Mouse (Mus musculus) MEL (cell line): ENCODE measurements at regions not wholly inside any gene's neighbourhood (a gene's known extent, or its start where the extent isn't known, plus 50 kb on each side); places are given as distances from the start of the nearest gene placed in this dataset.
"Not testable (repeated sequence)": the region's sequence is repeated elsewhere in the genome, so short reads cannot be mapped to it uniquely, and the experiment has no call there.

ENCODE experiments used
- DNase-seq: peaks from one replicate; pipeline ENCODE4 v3.0.0; 2011; ENCODE audit warnings: low read depth, low spot score
- H3K27ac ChIP-seq: 2 replicates; pipeline ENCODE4 v1.5.1; 2012; ENCODE audit warnings: low read depth, mild to moderate bottlenecking, control low read depth, low read length, moderate library complexity; ENCODE audit not compliant: control insufficient read depth
- H3K27me3 ChIP-seq, 2 experiments: fragments of 150-350 bp in 1 of 2; sonication (generic) in 1 of 2; 2 replicates each; pipeline ENCODE4 v1.6.1; 2012; ENCODE audit warnings: low read length in 2 of 2, mild to moderate bottlenecking in 2 of 2, improper control_type of control experiment in 1 of 2, moderate library complexity in 1 of 2; ENCODE audit not compliant: insufficient read depth in 2 of 2, control insufficient read depth in 1 of 2
- H3K36me3 ChIP-seq, 2 experiments: 2 replicates each; pipeline ENCODE4 v1.6.1; 2012 to 2014; ENCODE audit warnings: low read length in 2 of 2, improper control_type of control experiment in 1 of 2, inconsistent platforms in 1 of 2, mild to moderate bottlenecking in 1 of 2; ENCODE audit not compliant: insufficient read depth in 2 of 2, control insufficient read depth in 1 of 2
- H3K4me1 ChIP-seq, 2 experiments: fragments of 150-350 bp in 1 of 2; sonication (generic) in 1 of 2; 2 replicates each; pipeline ENCODE4 v1.6.1; 2012; ENCODE audit warnings: low read length in 2 of 2, improper control_type of control experiment in 1 of 2, mild to moderate bottlenecking in 1 of 2; ENCODE audit not compliant: insufficient read depth in 2 of 2, control insufficient read depth in 1 of 2
- H3K4me3 ChIP-seq, 2 experiments: fragments of 150-350 bp in 1 of 2; sonication (generic) in 1 of 2; 2 replicates each; pipeline ENCODE4 v1.5.1; 2012; ENCODE audit warnings: low read depth in 2 of 2, low read length in 2 of 2, mild to moderate bottlenecking in 2 of 2, moderate library complexity in 2 of 2, control low read depth in 1 of 2, improper control_type of control experiment in 1 of 2; ENCODE audit not compliant: control insufficient read depth in 1 of 2, insufficient read depth in 1 of 2
- H3K79me2 ChIP-seq: 2 replicates; pipeline ENCODE4 v1.6.1; 2012; ENCODE audit warnings: mild to moderate bottlenecking, low read length, moderate library complexity; ENCODE audit not compliant: control insufficient read depth, poor library complexity, insufficient read depth
- H3K9ac ChIP-seq: 2 replicates; pipeline ENCODE4 v1.6.1; 2012; ENCODE audit warnings: low read depth, mild to moderate bottlenecking, control low read depth, low read length, moderate library complexity; ENCODE audit not compliant: control insufficient read depth, poor library complexity, severe bottlenecking
- H3K9me3 ChIP-seq: fragments of 150-350 bp; sonication (generic); replicated peaks from 2 replicates; pipeline ENCODE4 v1.6.1; 2012; ENCODE audit warnings: mild to moderate bottlenecking, low read length, improper control_type of control experiment, moderate library complexity; ENCODE audit not compliant: insufficient read depth
- BHLHE40 ChIP-seq: IDR thresholded peaks from 2 replicates; pipeline ENCODE4 v1.6.1; 2012; ENCODE audit warnings: low read depth, mild to moderate bottlenecking, inconsistent platforms, low read length, improper control_type of control experiment, borderline replicate concordance
- CHD1 ChIP-seq: IDR thresholded peaks from 2 replicates; pipeline ENCODE4 v1.6.1; 2012; ENCODE audit warnings: low read depth, mild to moderate bottlenecking, inconsistent platforms, low read length, improper control_type of control experiment
- CHD2 ChIP-seq: IDR thresholded peaks from 2 replicates; pipeline ENCODE4 v1.6.1; 2011; ENCODE audit warnings: low read length, improper control_type of control experiment
- CTCF ChIP-seq, 3 experiments: IDR thresholded peaks in 2 of 3; conservative IDR thresholded peaks in 1 of 3; 2 replicates each; pipeline ENCODE4 v1.5.1; 2011 to 2012; ENCODE audit warnings: low read length in 3 of 3, low read depth in 2 of 3, mild to moderate bottlenecking in 2 of 3, improper control_type of control experiment in 1 of 3, inconsistent platforms in 1 of 3, mixed read lengths in 1 of 3, moderate library complexity in 1 of 3; ENCODE audit not compliant: control insufficient read depth in 1 of 3, insufficient read depth in 1 of 3, poor library complexity in 1 of 3, severe bottlenecking in 1 of 3
- E2F4 ChIP-seq: IDR thresholded peaks from 2 replicates; pipeline ENCODE4 v1.6.1; 2011; ENCODE audit warnings: low read depth, low read length, improper control_type of control experiment, borderline replicate concordance
- ELF1 ChIP-seq: IDR thresholded peaks from 2 replicates; pipeline ENCODE4 v1.6.1; 2014; ENCODE audit warnings: low read depth, mild to moderate bottlenecking, inconsistent platforms, low read length, improper control_type of control experiment, moderate library complexity
- ETS1 ChIP-seq: IDR thresholded peaks from 2 replicates; pipeline ENCODE4 v1.6.1; 2012; ENCODE audit warnings: low read depth, mild to moderate bottlenecking, inconsistent platforms, low read length, improper control_type of control experiment, moderate library complexity
- GABPA ChIP-seq: IDR thresholded peaks from 2 replicates; pipeline ENCODE4 v1.6.1; 2012; ENCODE audit warnings: low read depth, mild to moderate bottlenecking, inconsistent platforms, low read length, improper control_type of control experiment, moderate library complexity
- GATA1 ChIP-seq: IDR thresholded peaks from 2 replicates; pipeline ENCODE4 v1.6.1; 2011; ENCODE audit warnings: low read depth, low read length, improper control_type of control experiment
- KAT2A ChIP-seq: conservative IDR thresholded peaks from 2 replicates; pipeline ENCODE4 v1.6.1; 2012; ENCODE audit warnings: low read depth, low read length, improper control_type of control experiment, inconsistent platforms
- MAX ChIP-seq: IDR thresholded peaks from 2 replicates; pipeline ENCODE4 v1.6.1; 2011; ENCODE audit warnings: low read length, improper control_type of control experiment
- MEF2A ChIP-seq: IDR thresholded peaks from 2 replicates; pipeline ENCODE4 v1.6.1; 2014; ENCODE audit warnings: low read depth, mild to moderate bottlenecking, inconsistent platforms, low read length, improper control_type of control experiment; ENCODE audit not compliant: poor library complexity, insufficient replicate concordance, severe bottlenecking; ENCODE audit errors: extremely low read depth
- MYC ChIP-seq: IDR thresholded peaks from 2 replicates; pipeline ENCODE4 v1.6.1; 2011; ENCODE audit warnings: low read depth, mild to moderate bottlenecking, low read length, improper control_type of control experiment, moderate library complexity
- NELFE ChIP-seq: IDR thresholded peaks from 2 replicates; pipeline ENCODE4 v1.6.1; 2011; ENCODE audit warnings: low read depth, low read length, improper control_type of control experiment
- NRF1 ChIP-seq: IDR thresholded peaks from 2 replicates; pipeline ENCODE4 v1.6.1; 2014; ENCODE audit warnings: low read depth, mild to moderate bottlenecking, inconsistent platforms, low read length, improper control_type of control experiment, moderate library complexity; ENCODE audit not compliant: poor library complexity, insufficient read depth, severe bottlenecking
- RAD21 ChIP-seq: IDR thresholded peaks from 2 replicates; pipeline ENCODE4 v1.6.1; 2011; ENCODE audit warnings: mild to moderate bottlenecking, low read depth, low read length, improper control_type of control experiment
- TBP ChIP-seq: IDR thresholded peaks from 2 replicates; pipeline ENCODE4 v1.8.0; 2011; ENCODE audit warnings: low read depth, low read length, improper control_type of control experiment
- TCF12 ChIP-seq: IDR thresholded peaks from 2 replicates; pipeline ENCODE4 v1.6.1; 2014; ENCODE audit warnings: low read depth, mild to moderate bottlenecking, inconsistent platforms, low read length, improper control_type of control experiment, moderate library complexity
- ZKSCAN1 ChIP-seq: IDR thresholded peaks from 2 replicates; pipeline ENCODE4 v1.6.1; 2012; ENCODE audit warnings: low read depth, mild to moderate bottlenecking, inconsistent platforms, low read length, improper control_type of control experiment, moderate library complexity
- ZNF384 ChIP-seq: IDR thresholded peaks from 2 replicates; pipeline ENCODE4 v1.6.1; 2012; ENCODE audit warnings: low read depth, mild to moderate bottlenecking, inconsistent platforms, low read length, improper control_type of control experiment

DNA sequence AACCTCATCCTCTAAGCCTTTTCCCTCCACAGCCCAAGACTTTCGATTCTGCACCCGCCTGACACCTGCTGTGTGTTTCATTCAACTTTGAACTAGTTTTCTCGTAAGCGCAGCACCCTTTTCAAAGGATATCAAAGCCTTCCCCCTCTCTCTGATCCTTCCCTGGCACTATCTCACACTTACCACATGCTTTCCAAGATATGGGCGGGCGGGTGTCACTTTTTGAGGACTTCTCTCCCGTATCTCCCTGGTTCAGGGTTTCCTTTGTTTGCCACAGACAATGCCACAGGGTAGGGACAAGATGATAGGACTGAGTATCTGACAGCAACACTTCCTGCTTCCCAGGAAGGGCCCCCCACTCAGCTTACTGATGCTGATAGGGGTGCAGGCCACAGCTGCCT is 76.8 kb upstream of the Mdm1 start (continued):
- TF ChIP-seq BHLHE40: peak; percentile 81
- TF ChIP-seq MEF2A: peak; percentile 84; the same call in 1 of the 2 replicates
- TF ChIP-seq NELFE: 0 out of 2 replicates have a peak, but pooled peaks have one; percentile 40
- TF ChIP-seq KAT2A: peak; percentile 55; the same call in 1 of the 2 replicates
- peak; percentile 28; the same call in 1 of the 2 replicates for TF ChIP-seq TBP
- no peak for TF ChIP-seq CTCF (IDR thresholded peaks at IDR 0.05 in 2 of 3, conservative IDR thresholded peaks at IDR 0.05 in 1 of 3; ENCODE audit: control insufficient read depth in 1 of 3, insufficient read depth in 1 of 3, low read depth in 2 of 3, low read length in 3 of 3, poor library complexity in 1 of 3, severe bottlenecking in 1 of 3)
- peak; percentile 96 for TF ChIP-seq ETS1
- no peak for TF ChIP-seq ZKSCAN1
- peak; percentile 99 for TF ChIP-seq GATA1
- TF ChIP-seq CHD2: peak; percentile 76
- peak; percentile 71; the same call in 1 of the 2 replicates for TF ChIP-seq E2F4
- no peak; the same call in 1 of the 2 replicates for TF ChIP-seq RAD21
- TF ChIP-seq ZNF384: peak; percentile 49; the same call in 1 of the 2 replicates
- TF ChIP-seq MAX: peak; percentile 83

DNA sequence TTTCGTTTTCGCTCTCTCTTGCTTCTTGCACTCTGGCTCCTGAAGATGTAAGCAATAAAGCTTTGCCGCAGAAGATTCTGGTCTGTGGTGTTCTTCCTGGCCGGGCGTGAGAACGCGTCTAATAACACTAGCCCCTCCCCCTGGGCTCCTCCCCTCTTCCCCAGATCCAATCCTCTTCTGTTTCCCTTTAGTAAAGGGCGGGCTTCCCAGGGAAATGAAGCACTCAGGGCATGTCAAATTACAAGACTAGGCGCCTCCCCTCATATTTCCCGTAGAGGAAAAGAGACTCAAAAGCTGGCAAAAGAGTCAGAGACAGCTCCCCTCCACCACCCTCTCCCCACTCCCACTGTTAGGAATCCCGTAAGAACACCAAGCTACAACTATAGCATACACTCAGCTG is 65.3 kb upstream of the Mdm1 start:
- not testable (repeated sequence) for H3K27ac ChIP-seq, DNase-seq, H3K79me2 ChIP-seq, H3K4me3 ChIP-seq, H3K9ac ChIP-seq, H3K9me3 ChIP-seq, H3K27me3 ChIP-seq, H3K36me3 ChIP-seq, H3K4me1 ChIP-seq

DNA sequence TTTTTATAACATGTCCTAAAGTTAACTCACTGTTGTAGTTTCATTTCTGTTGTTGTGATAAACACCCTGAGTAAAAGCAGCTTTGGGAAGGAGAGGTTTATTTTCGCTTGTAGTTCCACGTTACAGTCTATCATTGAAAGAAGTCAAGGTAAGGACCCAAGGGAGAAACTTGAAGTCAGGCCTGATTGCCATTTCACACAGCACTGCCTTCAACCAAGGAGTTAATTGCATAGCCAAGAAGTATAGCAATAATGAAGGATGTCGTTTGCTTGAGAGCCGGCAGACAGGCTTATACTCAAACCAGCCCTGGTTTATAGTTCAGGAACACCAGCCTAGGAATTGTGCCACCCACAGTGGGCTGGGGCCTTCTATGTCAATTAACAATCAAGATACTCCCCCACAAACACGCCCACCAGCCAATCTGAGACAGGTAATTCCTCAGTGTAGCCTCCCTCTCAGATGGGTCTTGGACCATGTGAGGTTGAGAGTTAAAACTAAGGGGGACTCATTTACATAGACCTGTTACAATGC is 59.9 kb upstream of the Mdm1 start:
- Histone ChIP-seq H3K27me3 (no peaks in the 10 kb centered on the region), H3K4me1 (peaks cover 0 to 18% of the 10 kb centered on the region in 2 experiments; a peak in 3 of 4 replicates)
- TF ChIP-seq TCF12 (no peak), NRF1 (no peak), GATA1 (no peak), GABPA (no peak), ELF1 (no peak), CHD1 (no peak), CHD2 (no peak), MYC (no peak), E2F4 (no peak), ZKSCAN1 (no peak), MEF2A (no peak), BHLHE40 (no peak)
- TF ChIP-seq, all 39 proteins: peak for 0
- peaks cover 0 to 8% of the 10 kb centered on the region in 2 experiments; a peak in 2 of 4 replicates for H3K36me3 ChIP-seq
- H3K27ac ChIP-seq: no peak overlapping the region
- H3K79me2 ChIP-seq: no peaks in the 10 kb centered on the region
- no peak for DNase-seq
- H3K9ac ChIP-seq: no peak overlapping the region
- no peaks in the 10 kb centered on the region for H3K9me3 ChIP-seq
- no peak overlapping the region for H3K4me3 ChIP-seq
